Comparison of ENCODE assay signal across 34 mouse cellular contexts in the genomic region with DNA sequence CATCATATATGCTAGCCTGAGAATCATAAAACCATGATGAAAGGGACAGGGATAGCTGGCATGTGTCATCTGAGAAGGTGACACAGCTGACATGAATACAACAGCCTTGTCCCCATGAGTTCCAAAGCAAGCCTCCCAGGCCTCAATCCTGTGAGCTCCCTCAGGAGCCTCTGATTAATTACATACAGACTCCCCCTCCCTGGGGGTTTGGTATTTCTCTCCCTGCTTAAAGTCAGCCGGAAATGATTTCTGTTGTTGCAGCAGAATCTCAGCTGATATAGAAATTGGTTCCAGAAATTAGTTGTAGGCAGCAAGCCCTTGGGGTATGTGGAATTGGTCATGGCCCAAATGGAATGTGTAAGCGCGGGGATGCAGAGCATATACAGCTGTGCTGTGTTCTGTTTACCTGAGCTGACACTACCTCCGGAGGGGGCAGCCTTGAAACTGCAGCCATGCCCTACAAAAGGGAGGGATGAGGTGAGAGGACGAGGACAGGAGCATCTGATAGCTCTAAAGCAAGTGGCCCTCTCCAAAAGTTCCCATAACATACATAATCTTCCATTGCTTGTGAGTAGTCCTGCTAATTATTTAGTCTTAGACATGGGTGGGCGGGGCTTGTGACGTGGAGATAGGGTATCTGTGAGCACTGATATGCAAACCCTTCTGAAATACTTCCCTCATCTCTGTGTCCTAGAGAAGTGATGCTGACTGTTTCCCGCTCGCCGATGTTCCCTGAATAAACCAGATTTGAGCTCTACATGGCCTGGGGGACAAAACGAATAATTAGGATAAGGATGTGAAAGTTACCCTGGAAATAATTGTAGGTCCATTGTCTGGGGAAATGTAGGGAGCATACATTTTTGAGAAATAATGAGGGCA. TPM values are rescaled to one million over a fixed set of nuclear protein-coding genes. Genes with fewer than 3 reads are reported as not detected.
DNase-seq lines count a peak whose midpoint lies in the region; ATAC-seq lines count a peak whose summit lies in the region.
"Had no signal": no experiment of that assay in that cellular context is flagged by ENCODE, and none has a peak within 500 bp of the region (broad histone marks: within the 10 kb centered on the region; RNA-seq: fewer than 3 reads in every experiment).

No protein-coding gene starts in this region.

- WGBS in midbrain, embryonic 11.5 days = 85% methylated on average over 11 of the region's 11 CpGs
- WGBS in midbrain, embryonic 10.5 days = 78% methylated on average over 11 of the region's 11 CpGs
- WGBS in midbrain, embryonic 14.5 days = 66% methylated on average over 11 of the region's 11 CpGs
- WGBS in intestine, embryonic 15.5 days = 64% methylated on average over 11 of the region's 11 CpGs
- 81% methylated on average over 11 of the region's 11 CpGs for WGBS in forebrain, embryonic 13.5 days

- no peaks in the 10 kb centered on the region for H3K36me3 ChIP-seq in midbrain, embryonic 11.5 days (ENCODE audit: control insufficient read depth, insufficient read depth, low read length)
- H3K36me3 ChIP-seq in midbrain, embryonic 10.5 days = no peaks in the 10 kb centered on the region
- no peaks in the 10 kb centered on the region for H3K36me3 ChIP-seq in midbrain, embryonic 14.5 days (ENCODE audit: control insufficient read depth, insufficient read depth, low read length)
- H3K36me3 ChIP-seq in intestine, embryonic 15.5 days = no peaks in the 10 kb centered on the region
- H3K36me3 ChIP-seq in forebrain, embryonic 13.5 days (ENCODE audit: poor library complexity, severe bottlenecking) = no peaks in the 10 kb centered on the region
- H3K36me3 ChIP-seq: heart, embryonic 12.5 days; limb, embryonic 13.5 days; liver, embryonic 12.5 days; neural tube, embryonic 15.5 days had no signal

- no peak overlapping the region for H3K4me2 ChIP-seq in midbrain, embryonic 11.5 days
- H3K4me2 ChIP-seq in midbrain, embryonic 14.5 days (ENCODE audit: low read length) = no peak overlapping the region
- H3K4me2 ChIP-seq in intestine, embryonic 15.5 days (replicated peaks) = no peak overlapping the region
- no peak overlapping the region for H3K4me2 ChIP-seq in forebrain, embryonic 13.5 days
- H3K4me2 ChIP-seq: heart, embryonic 12.5 days; limb, embryonic 13.5 days; liver, embryonic 12.5 days; neural tube, embryonic 15.5 days had no signal

- H3K4me1 ChIP-seq in midbrain, embryonic 11.5 days (ENCODE audit: control insufficient read depth, insufficient read depth, low read length) = no peaks in the 10 kb centered on the region
- no peaks in the 10 kb centered on the region for H3K4me1 ChIP-seq in midbrain, embryonic 10.5 days
- peaks cover 5% of the 10 kb centered on the region; the same call in 1 of the 2 replicates for H3K4me1 ChIP-seq in midbrain, embryonic 14.5 days (ENCODE audit: control insufficient read depth, insufficient read depth, low read length)
- no peaks in the 10 kb centered on the region for H3K4me1 ChIP-seq in intestine, embryonic 15.5 days (replicated peaks)
- no peaks in the 10 kb centered on the region for H3K4me1 ChIP-seq in forebrain, embryonic 13.5 days
- H3K4me1 ChIP-seq: heart, embryonic 12.5 days; liver, embryonic 12.5 days; neural tube, embryonic 15.5 days had no signal

- peak; percentile 12 for DNase-seq in embryo, embryonic 10.5 days (ENCODE audit: low spot score)
- no peak for DNase-seq in embryo, embryonic 9.5 days (ENCODE audit: extremely low spot score)
- DNase-seq in midbrain, embryonic 11.5 days (ENCODE audit: low spot score, missing footprints) = peak; percentile 79
- no peak for DNase-seq in midbrain, embryonic 10.5 days (ENCODE audit: low spot score)
- peak; percentile 58 for DNase-seq in midbrain, embryonic 14.5 days
- DNase-seq in ovary, postnatal 36 days (ENCODE audit: low spot score) = no peak
- DNase-seq: adrenal gland, adult 8-10 months; cerebellum, adult 8-10 months; cerebellum, postnatal 25 days; forebrain, postnatal 0 days; heart, adult 2 months; kidney, adult 9 months; kidney, postnatal 10 days; layer of hippocampus, adult 9-11 months; liver, postnatal 0 days; lung, postnatal 36 days; right cerebral cortex, postnatal 4 days; thymus, adult 18-20 months; thymus, postnatal 36 days had no signal

- no peak overlapping the region for H3K9ac ChIP-seq in midbrain, embryonic 11.5 days (ENCODE audit: low read length)
- H3K9ac ChIP-seq in midbrain, embryonic 14.5 days (replicated peaks; ENCODE audit: low read length) = no peak overlapping the region
- H3K9ac ChIP-seq in intestine, embryonic 15.5 days = no peak overlapping the region
- no peak overlapping the region for H3K9ac ChIP-seq in forebrain, embryonic 13.5 days
- H3K9ac ChIP-seq: forebrain, postnatal 0 days; heart, embryonic 12.5 days; limb, embryonic 13.5 days; liver, embryonic 12.5 days; liver, postnatal 0 days; neural tube, embryonic 15.5 days had no signal

- H3K9me3 ChIP-seq in midbrain, embryonic 11.5 days (ENCODE audit: control insufficient read depth, low read length) = no peaks in the 10 kb centered on the region
- H3K9me3 ChIP-seq in midbrain, embryonic 10.5 days (replicated peaks) = no peaks in the 10 kb centered on the region
- no peaks in the 10 kb centered on the region for H3K9me3 ChIP-seq in midbrain, embryonic 14.5 days (ENCODE audit: control insufficient read depth, low read length)
- no peaks in the 10 kb centered on the region for H3K9me3 ChIP-seq in intestine, embryonic 15.5 days
- no peaks in the 10 kb centered on the region for H3K9me3 ChIP-seq in forebrain, embryonic 13.5 days (replicated peaks)
- H3K9me3 ChIP-seq: heart, embryonic 12.5 days; limb, embryonic 13.5 days; liver, embryonic 12.5 days; neural tube, embryonic 15.5 days had no signal

- H3K27ac ChIP-seq in midbrain, embryonic 11.5 days (ENCODE audit: low read depth, low read length) = no peak overlapping the region
- no peak overlapping the region for H3K27ac ChIP-seq in midbrain, embryonic 10.5 days (replicated peaks)
- H3K27ac ChIP-seq in midbrain, embryonic 14.5 days (replicated peaks; ENCODE audit: low read depth, low read length) = peak overlapping the region; percentile 38
- H3K27ac ChIP-seq in intestine, embryonic 15.5 days = no peak overlapping the region
- H3K27ac ChIP-seq in forebrain, embryonic 13.5 days = no peak overlapping the region
- H3K27ac ChIP-seq: heart, adult 2 months; limb, embryonic 13.5 days; liver, embryonic 12.5 days; neural tube, embryonic 15.5 days; stomach, postnatal 0 days had no signal

- no peak overlapping the region for H3K4me3 ChIP-seq in midbrain, embryonic 11.5 days (ENCODE audit: low read depth, low read length)
- H3K4me3 ChIP-seq in midbrain, embryonic 10.5 days = no peak overlapping the region
- no peak overlapping the region for H3K4me3 ChIP-seq in midbrain, embryonic 14.5 days (replicated peaks; ENCODE audit: low read depth, low read length)
- H3K4me3 ChIP-seq in intestine, embryonic 15.5 days (replicated peaks) = no peak overlapping the region
- no peak overlapping the region for H3K4me3 ChIP-seq in forebrain, embryonic 13.5 days
- H3K4me3 ChIP-seq: erythroblast, embryonic 14.5 days; heart, adult 2 months; heart, embryonic 12.5 days; limb, embryonic 13.5 days; liver, embryonic 12.5 days; neural tube, embryonic 15.5 days had no signal

- H3K27me3 ChIP-seq in midbrain, embryonic 11.5 days (ENCODE audit: control insufficient read depth, insufficient read depth, low read length) = no peaks in the 10 kb centered on the region
- no peaks in the 10 kb centered on the region for H3K27me3 ChIP-seq in midbrain, embryonic 10.5 days (ENCODE audit: low read depth, poor library complexity, severe bottlenecking)
- no peaks in the 10 kb centered on the region for H3K27me3 ChIP-seq in midbrain, embryonic 14.5 days (ENCODE audit: control insufficient read depth, insufficient read depth, low read length)
- no peaks in the 10 kb centered on the region for H3K27me3 ChIP-seq in intestine, embryonic 15.5 days (replicated peaks)
- H3K27me3 ChIP-seq in forebrain, embryonic 13.5 days = no peaks in the 10 kb centered on the region
- H3K27me3 ChIP-seq: CH12.LX; heart, embryonic 12.5 days; limb, embryonic 13.5 days; liver, embryonic 12.5 days; neural tube, embryonic 15.5 days had no signal

- ATAC-seq in midbrain, embryonic 11.5 days (ENCODE audit: low FRiP score) = no peak
- no peak for ATAC-seq in midbrain, embryonic 14.5 days (ENCODE audit: low FRiP score, low TSS enrichment)
- no peak for ATAC-seq in intestine, embryonic 15.5 days
- no peak for ATAC-seq in forebrain, embryonic 13.5 days
- ATAC-seq: forebrain, postnatal 0 days; intestine, postnatal 0 days; liver, embryonic 12.5 days; liver, postnatal 0 days had no signal

RNA-seq across cellular contexts. Expression of gene 9630041A04Rik, which starts 15.7 kb away (rescaled TPM):
- 0.18 TPM in 1 of 2 replicates, not detected in the other for polyA plus RNA-seq in midbrain, embryonic 11.5 days (2014; fragmentation: Nextera tagmentation; extraction: Ambion mirVana)
- 0.19 TPM in 1 of 2 replicates, not detected in the other for polyA plus RNA-seq in midbrain, embryonic 10.5 days (2016; fragmentation: Nextera tagmentation; extraction: Ambion mirVana)
- 0.42 and 0.69 TPM in 2 replicates for polyA plus RNA-seq in midbrain, embryonic 14.5 days (2014; fragmentation: Nextera tagmentation; extraction: Ambion mirVana)
- 0.15 TPM in 2 replicates for polyA plus RNA-seq in intestine, embryonic 15.5 days (2015; fragmentation: Nextera tagmentation; extraction: Ambion mirVana)
- polyA plus RNA-seq in forebrain, embryonic 13.5 days (2015; fragmentation: Nextera tagmentation; extraction: Ambion mirVana) = 0.26 and 0.30 TPM in 2 replicates
- polyA plus RNA-seq: C2C12; erythroblast, embryonic 14.5 days; forebrain, postnatal 0 days; heart, adult 2 months; heart, embryonic 12.5 days; heart, postnatal 0 days; intestine, postnatal 0 days; large intestine, adult 2 months; limb, embryonic 13.5 days; liver, embryonic 12.5 days; liver, postnatal 0 days; lung, embryonic 16.5 days; spleen, adult 2 months; stomach, postnatal 0 days had no signal

Comparison
In these comparisons a context has a peak if more than half of its experiments do, and no peak if none do; other contexts are left out.
1. DNase-seq: peak in embryo, embryonic 10.5 days (single experiment), midbrain, embryonic 11.5 days (single experiment) and midbrain, embryonic 14.5 days (single experiment); none in embryo, embryonic 9.5 days (single experiment), midbrain, embryonic 10.5 days (single experiment) and ovary, postnatal 36 days (single experiment).